In genomic region chr8:11762821-11763220, GRCm38 (mm10) we compare ENCODE assay signal across 22 mouse cellular contexts. TPM values are rescaled to one million over a fixed set of nuclear protein-coding genes. Genes with fewer than 3 reads are reported as not detected.
DNase-seq lines count a peak whose midpoint lies in the region; ATAC-seq and TF ChIP-seq lines count a peak whose summit lies in the region.
"Had no signal": no experiment of that assay in that cellular context is flagged by ENCODE, and none has a peak within 500 bp of the region (broad histone marks: within the 10 kb centered on the region; RNA-seq: fewer than 3 reads in every experiment).

No protein-coding gene starts in this region.

- peak overlapping the region; percentile 85 for H3K27ac ChIP-seq in layer of hippocampus, adult 2 months
- no peak overlapping the region for H3K27ac ChIP-seq in intestine, embryonic 15.5 days
- H3K27ac ChIP-seq: embryonic facial prominence, embryonic 15.5 days; hindbrain, embryonic 15.5 days; limb, embryonic 15.5 days; liver, embryonic 14.5 days had no signal

- no peaks in the 10 kb centered on the region for H3K27me3 ChIP-seq in intestine, embryonic 15.5 days (replicated peaks)
- H3K27me3 ChIP-seq: embryonic facial prominence, embryonic 15.5 days; hindbrain, embryonic 15.5 days; limb, embryonic 15.5 days had no signal

- H3K36me3 ChIP-seq in intestine, embryonic 15.5 days: no peaks in the 10 kb centered on the region
- H3K36me3 ChIP-seq: hindbrain, embryonic 15.5 days had no signal

- H3K9ac ChIP-seq in intestine, embryonic 15.5 days: no peak overlapping the region
- H3K9ac ChIP-seq: embryonic facial prominence, embryonic 15.5 days; hindbrain, embryonic 15.5 days; limb, embryonic 15.5 days; liver, embryonic 14.5 days; lung, embryonic 14.5 days had no signal

- peaks cover 6% of the 10 kb centered on the region for H3K4me1 ChIP-seq in intestine, embryonic 15.5 days (replicated peaks)

- no peak overlapping the region for H3K4me2 ChIP-seq in intestine, embryonic 15.5 days (replicated peaks)
- H3K4me2 ChIP-seq: embryonic facial prominence, embryonic 15.5 days; hindbrain, embryonic 15.5 days; limb, embryonic 15.5 days; lung, embryonic 14.5 days had no signal

- 92% methylated on average over 7 of the region's 7 CpGs for WGBS in intestine, embryonic 15.5 days

- DNase-seq in layer of hippocampus, adult 2 months (ENCODE audit: low spot score in 2 of 2): no peak
- no peak for DNase-seq in layer of hippocampus, adult 11-12 months (ENCODE audit: low spot score)
- DNase-seq in cerebellum, adult 18-20 months: peak; percentile 82 to 90
- DNase-seq in cerebellum, adult 9-11 months: peak; percentile 93
- DNase-seq in adrenal gland, adult 2 months: no peak
- DNase-seq in layer of hippocampus, adult 8-10 months (ENCODE audit: low spot score in 2 of 2): no peak
- DNase-seq: adrenal gland, postnatal 10 days; heart, postnatal 4 days; kidney, adult 8-10 months; kidney, postnatal 10 days; left cerebral cortex, postnatal 4 days; lung, embryonic 14.5 days; midbrain, embryonic 14.5 days; right cerebral cortex, postnatal 25 days; spleen, adult 18-20 months had no signal

- no peak for TF ChIP-seq CTCF in layer of hippocampus, adult 2 months (conservative IDR thresholded peaks at IDR 0.05)

- ATAC-seq in intestine, embryonic 15.5 days: no peak
- ATAC-seq: activated CD4-positive, CD25-positive, alpha-beta regulatory T cell, adult 4 months; forebrain, embryonic 14.5 days had no signal

- H3K4me3 ChIP-seq in layer of hippocampus, adult 2 months: no peak overlapping the region
- H3K4me3 ChIP-seq in intestine, embryonic 15.5 days (replicated peaks): no peak overlapping the region
- H3K4me3 ChIP-seq: embryonic facial prominence, embryonic 15.5 days; hindbrain, embryonic 15.5 days; limb, embryonic 15.5 days had no signal

- H3K9me3 ChIP-seq in intestine, embryonic 15.5 days: no peaks in the 10 kb centered on the region
- H3K9me3 ChIP-seq: embryonic facial prominence, embryonic 15.5 days; hindbrain, embryonic 15.5 days; limb, embryonic 15.5 days had no signal

RNA-seq across cellular contexts. Expression of gene Arhgef7, which starts 35.3 kb away (rescaled TPM):
- total RNA-seq in layer of hippocampus, adult 2 months (2021): 100 to 1,000 TPM; 120 to 123 TPM
- 10 to 100 TPM; 39.3 to 41.8 TPM for total RNA-seq in adrenal gland, adult 2 months (2021)
- 22.2 and 29.9 TPM in 2 replicates for polyA plus RNA-seq in adrenal gland, adult 2 months (2012; rRNA removed)
- polyA plus RNA-seq in intestine, embryonic 15.5 days (2015; fragmentation: Nextera tagmentation; extraction: Ambion mirVana): 27.7 and 28.4 TPM in 2 replicates
- total RNA-seq in layer of hippocampus, adult 8-10 months (2022): 100 to 1,000 TPM; 103 to 127 (median 110) TPM

Comparison
In these comparisons a context has a peak if more than half of its experiments do, and no peak if none do; other contexts are left out.
1. DNase-seq: peak in cerebellum, adult 18-20 months (2 of 2) and cerebellum, adult 9-11 months (single experiment); none in layer of hippocampus, adult 2 months (0 of 2), layer of hippocampus, adult 11-12 months (single experiment), adrenal gland, adult 2 months (single experiment) and layer of hippocampus, adult 8-10 months (0 of 2).